Mouse (Mus musculus) brain, embryonic 14.5 days (tissue): ENCODE measurements around the gene Rab11fip4.

Experiments
- CTCF ChIP-seq: fragments of 200-500 bp; IDR thresholded peaks from 2 replicates; pipeline ENCODE4 v1.5.1; 2012; ENCODE audit warnings: inconsistent platforms, mild to moderate bottlenecking, moderate library complexity, borderline replicate concordance; ENCODE audit not compliant: insufficient read depth, insufficient read length; ENCODE audit errors: extremely low read depth
- POLR2A ChIP-seq: fragments of 200-500 bp; IDR thresholded peaks from 2 replicates; pipeline ENCODE4 v1.6.1; 2012; ENCODE audit warnings: mild to moderate bottlenecking, inconsistent platforms, borderline replicate concordance; ENCODE audit not compliant: poor library complexity, insufficient read depth, insufficient read length, severe bottlenecking; ENCODE audit errors: extremely low read depth

- no peak for TF ChIP-seq CTCF
- no peak for TF ChIP-seq POLR2A
Measured at GRCm38 (mm10) chr11:79679929-79680328, 88.9 kb downstream of the Rab11fip4 start.
